In genomic region chr17:49278973-49279727, GRCm38 (mm10) we compare ENCODE assay signal across 15 mouse cellular contexts.
A peak's percentile ranks its signal among the peaks of the same experiment; 100 is the strongest.
DNase-seq lines count a peak whose midpoint lies in the region; ATAC-seq and TF ChIP-seq lines count a peak whose summit lies in the region.
"Had no signal": no experiment of that assay in that cellular context is flagged by ENCODE, and none has a peak within 500 bp of the region (broad histone marks: within the 10 kb centered on the region; RNA-seq: fewer than 3 reads in every experiment).

No protein-coding gene starts in this region.

- no peak for ATAC-seq in cerebellum, adult (ENCODE audit: insufficient number of reproducible peaks, low FRiP score, low TSS enrichment)
- no peak for ATAC-seq in kidney, postnatal 0 days (replicated peaks; ENCODE audit: low FRiP score, low read depth)
- ATAC-seq in forebrain, embryonic 16.5 days = peak; percentile 81

- no peaks in the 10 kb centered on the region for H3K36me3 ChIP-seq in kidney, postnatal 0 days (ENCODE audit: insufficient read depth, low read length)
- no peaks in the 10 kb centered on the region for H3K36me3 ChIP-seq in forebrain, embryonic 16.5 days (ENCODE audit: control insufficient read depth, insufficient read depth)
- H3K36me3 ChIP-seq: G1E; heart, embryonic 15.5 days had no signal

- H3K4me1 ChIP-seq in kidney, postnatal 0 days (replicated peaks; ENCODE audit: insufficient read depth, low read length) = no peaks in the 10 kb centered on the region
- H3K4me1 ChIP-seq in forebrain, embryonic 16.5 days (replicated peaks; ENCODE audit: control insufficient read depth, insufficient read depth, low read length) = peaks cover 11% of the 10 kb centered on the region; the same call in 1 of the 2 replicates
- H3K4me1 ChIP-seq: heart, embryonic 15.5 days had no signal

- H3K9me3 ChIP-seq in kidney, postnatal 0 days (replicated peaks; ENCODE audit: low read length) = no peaks in the 10 kb centered on the region
- 0 out of 2 replicates have a peak, but pooled peaks cover 3% of the 10 kb centered on the region for H3K9me3 ChIP-seq in forebrain, embryonic 16.5 days (ENCODE audit: control insufficient read depth, low read length)
- H3K9me3 ChIP-seq: heart, embryonic 15.5 days had no signal

- no peak overlapping the region for H3K4me3 ChIP-seq in kidney, postnatal 0 days (replicated peaks; ENCODE audit: low read depth, low read length)
- no peak overlapping the region for H3K4me3 ChIP-seq in forebrain, embryonic 16.5 days (replicated peaks; ENCODE audit: low read length)
- H3K4me3 ChIP-seq: heart, embryonic 15.5 days had no signal

- TF ChIP-seq CTCF in kidney, postnatal 0 days (IDR thresholded peaks at IDR 0.05; ENCODE audit: low read depth) = no peak

- H3K9ac ChIP-seq in kidney, postnatal 0 days (ENCODE audit: low read depth, low read length) = no peak overlapping the region
- H3K9ac ChIP-seq in forebrain, embryonic 16.5 days (replicated peaks; ENCODE audit: low read depth, low read length) = no peak overlapping the region
- H3K9ac ChIP-seq: heart, embryonic 15.5 days had no signal

- H3K4me2 ChIP-seq in kidney, postnatal 0 days (ENCODE audit: low read length) = no peak overlapping the region
- H3K4me2 ChIP-seq in forebrain, embryonic 16.5 days (ENCODE audit: low read length) = no peak overlapping the region
- H3K4me2 ChIP-seq: heart, embryonic 15.5 days; liver, embryonic 11.5 days had no signal

- WGBS in kidney, postnatal 0 days = 46% methylated on average over 10 of the region's 10 CpGs
- WGBS in forebrain, embryonic 16.5 days = 65% methylated on average over 10 of the region's 10 CpGs

- H3K27ac ChIP-seq in kidney, postnatal 0 days = no peak overlapping the region
- H3K27ac ChIP-seq in forebrain, embryonic 16.5 days (ENCODE audit: low read length) = peak overlapping the region; percentile 58
- H3K27ac ChIP-seq: heart, embryonic 15.5 days; macrophage had no signal

- DNase-seq in cerebellum, postnatal 14 days = peak; percentile 34 to 36
- peak; percentile 79 for DNase-seq in kidney, postnatal 0 days (ENCODE audit: low spot score)
- DNase-seq in kidney, postnatal 25 days = no peak
- DNase-seq in neural tube, embryonic 10.5 days (ENCODE audit: extremely low spot score, low spot score) = peak; percentile 39
- no peak for DNase-seq in retina, embryonic 14.5 days (ENCODE audit: low spot score)
- DNase-seq in adrenal gland, postnatal 4 days (ENCODE audit: low spot score in 2 of 2) = no peak
- DNase-seq: adrenal gland, adult 2 months; cerebellum, adult 11-12 months; kidney, postnatal 10 days had no signal

- no peaks in the 10 kb centered on the region for H3K27me3 ChIP-seq in kidney, postnatal 0 days (ENCODE audit: insufficient read depth, low read length)
- H3K27me3 ChIP-seq in forebrain, embryonic 16.5 days (replicated peaks; ENCODE audit: control insufficient read depth, insufficient read depth, low read length) = no peaks in the 10 kb centered on the region

Comparison
In these comparisons a context has a peak if more than half of its experiments do, and no peak if none do; other contexts are left out.
1. DNase-seq: peak in cerebellum, postnatal 14 days (2 of 2), kidney, postnatal 0 days (single experiment) and neural tube, embryonic 10.5 days (single experiment); none in kidney, postnatal 25 days (0 of 2), retina, embryonic 14.5 days (single experiment) and adrenal gland, postnatal 4 days (0 of 2).